Mouse (Mus musculus) left cerebral cortex, postnatal 4 days (tissue): ENCODE results near the gene Kcnq1. TPM values are rescaled to one million over a fixed set of nuclear protein-coding genes. Genes with fewer than 3 reads are reported as not detected.

ENCODE experiments used
- DNase-seq: peaks from one replicate; pipeline ENCODE4 v3.0.0-alpha.2; 2022
- intact Hi-C: fragments of 180-260 bp; cut with DNase I; formaldehyde crosslinking; loops from one replicate; pipeline ENCODE4 v1.15.1; 2025
- total RNA-seq, 2 experiments: library from RNA; stranded (reverse); gene quantifications; 2 replicates each; pipeline ENCODE4 v1.2.3; 2021

Gene Kcnq1
- 1 to 10 TPM; 1.1 to 1.5 TPM for total RNA-seq

DNA sequence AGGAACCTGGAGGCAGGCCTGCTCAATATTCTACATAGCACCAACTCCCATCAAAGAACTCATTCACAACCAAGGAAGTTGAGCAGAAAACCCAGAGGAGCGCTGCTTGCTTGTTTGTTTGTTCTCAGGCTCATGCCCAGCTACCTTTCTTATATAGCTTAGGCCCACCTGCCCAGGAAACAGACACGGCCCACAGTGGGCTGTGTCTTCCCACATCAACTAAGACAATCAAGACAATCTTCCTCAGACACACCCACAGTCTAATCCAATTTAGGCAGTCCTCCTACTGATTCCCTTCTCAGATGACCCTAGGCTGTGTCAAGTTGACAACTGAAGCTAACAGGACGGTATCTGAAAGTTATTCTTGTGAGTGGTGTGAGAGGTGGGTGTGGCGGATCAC is at the start of gene Kcnq1:
Gene Kcnq1, plus strand, starts transcription at position 301 of the 400 bp plus-strand sequence.
- no peak for DNase-seq
- intact Hi-C loops: no loop called here

DNA sequence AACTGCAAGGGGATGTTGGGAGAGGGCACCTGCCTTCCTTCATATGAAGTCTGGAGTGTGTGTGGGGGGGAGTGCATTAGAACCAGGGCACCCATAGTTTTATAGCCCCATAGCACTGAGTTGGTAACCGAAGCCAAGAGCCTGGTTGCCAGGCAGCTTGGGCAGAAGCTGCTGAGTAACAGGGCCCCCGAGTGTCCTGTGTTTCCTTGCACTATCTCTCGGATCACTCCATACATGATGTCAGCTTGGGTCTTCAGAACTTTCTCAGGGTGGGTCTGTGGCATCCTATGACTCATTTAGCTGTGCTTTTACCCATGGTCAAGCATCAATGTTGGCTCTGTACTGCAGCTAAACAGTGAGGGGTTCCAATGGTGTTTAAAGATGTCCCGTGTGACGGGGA is 49.1 kb upstream of the Kcnq1 start:
- intact Hi-C loops: no loop called here
- DNase-seq: no peak

DNA sequence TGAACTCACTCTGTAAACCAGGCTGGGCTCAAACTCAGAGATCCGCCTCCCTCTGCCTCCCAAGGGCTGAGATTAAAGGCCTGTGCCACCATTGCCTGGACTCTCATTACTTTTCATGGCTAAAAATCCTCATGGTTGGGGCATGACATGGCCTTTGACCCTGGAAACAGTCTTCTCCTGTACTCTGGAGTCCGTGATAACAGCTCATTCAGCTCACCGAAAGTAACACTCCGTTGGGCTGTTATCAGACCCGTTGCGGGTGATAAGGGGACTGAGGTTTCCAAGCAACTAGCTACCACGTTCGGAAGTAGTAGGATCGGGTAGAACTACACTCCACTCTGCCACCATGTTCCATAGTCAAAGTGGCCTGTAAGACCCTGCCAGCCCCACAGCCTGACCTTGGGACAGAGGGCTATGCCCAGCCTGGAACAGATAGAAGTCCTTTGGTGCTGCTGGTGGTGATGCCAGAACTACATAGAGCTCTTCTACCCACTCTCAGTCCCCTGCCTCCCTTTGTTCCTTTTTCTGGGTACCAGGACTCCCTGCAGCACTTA is 48.4 kb upstream of the Kcnq1 start:
- no peak for DNase-seq
- intact Hi-C loops: no loop called here

DNA sequence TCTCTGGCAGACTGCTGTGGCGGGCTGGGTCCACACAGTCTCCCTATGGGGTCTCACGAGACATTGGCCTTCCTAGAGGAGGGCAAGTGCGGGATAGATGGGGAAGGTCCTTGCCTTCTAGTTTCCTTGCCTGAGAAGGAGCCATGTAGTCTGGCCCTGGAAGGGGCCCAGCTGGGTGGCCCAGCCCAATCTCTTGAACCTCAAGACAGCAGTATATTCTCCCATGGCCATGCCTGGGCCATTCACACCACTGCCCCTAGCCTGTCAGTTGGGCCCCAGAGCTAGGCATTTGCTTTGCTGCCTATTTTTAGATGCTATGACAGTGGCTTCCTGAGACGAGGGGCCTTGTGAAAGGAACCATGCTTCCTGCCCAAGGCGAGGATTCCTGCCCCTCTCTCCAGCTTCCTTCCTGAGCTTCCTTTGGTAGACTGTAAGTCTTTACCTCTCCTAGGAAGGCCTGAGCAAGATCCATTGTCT is 47.9 kb upstream of the Kcnq1 start:
- intact Hi-C loops: no loop called here

DNA sequence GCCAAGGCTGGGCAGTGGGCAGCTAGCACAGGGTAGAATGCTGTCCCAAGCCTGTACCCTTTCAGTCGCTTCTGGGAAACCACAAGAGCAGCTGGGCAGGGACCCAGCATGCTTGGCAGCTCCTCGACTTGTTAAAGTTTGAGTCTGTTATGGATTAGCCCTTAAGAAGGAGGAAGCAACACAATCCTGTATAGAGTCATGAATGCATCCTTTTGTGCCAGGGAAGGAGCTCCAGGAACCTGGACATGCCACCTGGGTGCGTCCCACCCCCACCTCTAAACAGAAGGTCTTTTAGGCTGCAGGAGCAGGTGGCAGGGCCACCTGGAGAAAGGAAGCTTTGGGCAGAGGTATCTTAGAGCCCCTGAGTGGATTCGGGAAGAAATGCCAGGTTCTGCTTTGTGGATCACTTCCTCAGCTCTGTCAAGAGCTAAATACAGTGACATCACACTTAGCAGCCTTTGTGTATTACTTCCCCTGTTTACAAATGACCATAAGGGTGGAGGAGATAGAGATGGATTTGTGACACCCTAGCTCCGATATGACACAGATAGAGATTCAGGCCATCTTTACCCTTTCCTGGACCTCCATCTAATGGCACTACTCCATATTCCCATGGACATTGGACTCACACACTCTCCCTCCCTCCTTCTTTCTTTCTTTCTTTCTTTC is 46.8 kb upstream of the Kcnq1 start:
- intact Hi-C loops: no loop called here
- DNase-seq: peak; percentile 66

More for the DNA sequence above, 47.9 kb upstream of the Kcnq1 start:
- no peak for DNase-seq

DNA sequence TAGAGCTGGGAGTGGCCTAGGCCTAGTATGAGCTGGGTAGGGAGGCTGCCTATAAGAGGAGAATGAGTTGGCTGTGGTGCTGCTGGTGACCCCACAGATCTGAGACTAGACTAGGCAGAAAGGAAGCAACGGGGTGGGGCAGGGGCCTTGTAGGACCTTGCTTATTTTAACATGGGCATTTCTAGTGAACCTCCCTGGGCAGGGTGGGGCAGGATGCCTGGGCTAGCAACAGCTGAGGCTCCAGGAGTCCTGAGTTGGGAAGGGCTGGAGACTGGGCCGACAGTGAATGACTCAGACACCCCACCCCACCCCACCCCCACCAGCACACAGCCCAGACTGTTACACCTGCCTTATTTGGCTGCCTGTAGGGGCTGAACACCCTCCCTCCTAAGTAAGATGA is 43.5 kb upstream of the Kcnq1 start:
- intact Hi-C loops: no loop called here

DNA sequence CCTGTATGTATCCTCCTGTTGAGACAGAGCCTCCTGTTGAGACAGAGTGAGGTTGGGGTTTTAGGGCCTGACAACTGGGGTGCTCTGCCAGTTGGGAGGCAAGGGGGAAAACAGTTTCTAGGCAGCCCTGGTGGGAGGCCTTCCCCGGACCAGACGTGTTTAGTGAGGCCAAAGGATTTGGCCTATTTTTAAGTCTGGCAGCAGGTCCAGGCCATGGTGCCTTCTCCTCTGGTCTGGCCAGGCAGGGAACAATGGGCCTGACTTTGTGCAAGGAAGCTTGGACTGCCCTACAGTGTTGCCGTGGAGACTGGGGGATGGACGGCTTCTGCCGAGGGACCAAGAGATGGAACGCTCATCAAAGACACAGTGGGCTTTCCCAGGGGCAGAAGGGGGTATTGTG is 41.9 kb upstream of the Kcnq1 start:
- peak; percentile 61 for DNase-seq
- intact Hi-C loops: no loop called here

More for the DNA sequence above, 43.5 kb upstream of the Kcnq1 start:
- DNase-seq: no peak

DNA sequence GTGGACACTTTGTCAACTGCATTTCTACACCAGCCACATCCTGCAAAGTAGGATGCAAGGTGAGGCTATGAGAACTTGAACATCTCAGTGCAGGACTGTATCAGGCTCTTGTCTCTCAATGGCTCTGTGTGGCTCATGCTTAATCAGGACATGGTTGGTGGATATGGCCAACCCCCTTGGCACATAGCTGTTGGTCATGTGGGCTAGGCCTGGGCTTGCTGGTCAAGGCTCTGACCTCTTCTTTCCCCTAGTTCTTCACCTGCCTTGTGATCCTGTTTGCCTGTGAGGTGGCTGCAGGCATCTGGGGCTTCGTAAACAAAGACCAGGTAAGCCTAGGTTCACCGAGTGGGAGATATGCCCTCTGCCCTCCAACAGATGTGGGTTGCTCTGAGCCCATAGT is 40.5 kb upstream of the Kcnq1 start:
- DNase-seq: no peak
- intact Hi-C loops: no loop called here

DNA sequence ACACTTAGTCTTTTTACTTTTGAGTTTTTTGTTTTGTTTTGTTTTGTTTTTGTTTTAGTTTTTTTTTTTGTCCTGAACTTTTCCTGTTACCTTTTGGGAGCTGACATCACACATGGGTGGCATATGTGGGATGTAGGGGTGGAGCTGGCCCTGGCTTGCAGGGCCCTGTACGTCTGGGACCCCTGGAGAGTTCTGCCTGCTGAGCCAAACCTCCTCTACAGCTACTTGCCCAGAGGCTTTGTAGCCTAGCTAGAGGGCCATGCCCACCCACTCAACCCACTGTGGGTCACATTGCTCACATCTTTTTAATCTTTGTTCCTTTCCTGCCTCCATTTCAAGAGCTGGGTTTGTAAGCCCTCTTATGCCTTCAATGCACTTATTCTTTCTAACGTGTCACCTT is 38.7 kb upstream of the Kcnq1 start:
- no peak for DNase-seq
- intact Hi-C loops: no loop called here

DNA sequence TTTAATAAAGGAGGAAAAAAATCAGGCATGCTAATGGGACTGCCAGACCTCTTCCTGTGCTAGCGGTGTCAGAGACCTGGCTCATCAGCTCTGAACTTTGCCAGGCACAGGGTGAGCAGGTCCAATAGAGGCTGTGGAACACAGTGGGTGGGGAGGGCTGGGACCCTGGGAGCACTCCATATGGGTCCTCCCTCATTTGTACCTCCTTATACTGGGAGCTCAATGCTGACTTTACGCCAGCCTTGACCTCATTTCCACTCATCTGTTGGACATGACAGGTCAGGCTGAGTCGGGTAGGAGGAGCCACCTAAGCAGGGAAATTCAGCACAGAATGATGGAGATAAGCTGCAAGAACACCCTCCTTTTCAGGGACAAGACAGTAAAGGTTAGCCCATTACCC is 38.3 kb upstream of the Kcnq1 start:
- intact Hi-C loops: no loop called here
- peak; percentile 46 for DNase-seq

DNA sequence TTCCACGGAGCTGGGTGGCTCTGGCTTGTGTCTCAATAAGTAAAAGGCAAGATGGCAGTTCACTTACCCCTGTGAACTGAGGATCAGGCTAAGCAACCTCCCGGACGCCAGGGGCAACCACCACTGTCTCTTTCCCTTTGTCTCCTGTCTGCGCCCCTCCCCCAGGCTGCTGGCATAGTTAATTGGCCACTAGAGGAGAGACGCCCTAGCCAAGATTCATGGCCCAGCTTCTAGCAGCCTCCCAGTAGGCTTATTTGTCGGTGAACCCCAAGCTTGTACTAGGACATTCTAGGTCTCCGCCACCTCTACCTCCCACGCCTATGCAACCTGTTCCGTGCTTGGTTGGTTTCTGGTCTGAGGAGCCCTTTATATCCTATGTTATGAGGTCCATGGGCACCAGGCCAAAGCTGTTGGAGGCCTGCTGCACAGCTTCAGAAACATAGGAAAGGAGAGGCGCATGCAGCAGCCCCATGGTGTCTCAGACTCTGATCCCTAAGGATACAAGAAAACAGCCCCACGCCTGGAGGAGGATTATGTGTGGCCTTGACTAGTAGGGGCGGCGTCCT is 37.8 kb upstream of the Kcnq1 start:
- intact Hi-C loops: no loop called here
- DNase-seq: peak; percentile 93

DNA sequence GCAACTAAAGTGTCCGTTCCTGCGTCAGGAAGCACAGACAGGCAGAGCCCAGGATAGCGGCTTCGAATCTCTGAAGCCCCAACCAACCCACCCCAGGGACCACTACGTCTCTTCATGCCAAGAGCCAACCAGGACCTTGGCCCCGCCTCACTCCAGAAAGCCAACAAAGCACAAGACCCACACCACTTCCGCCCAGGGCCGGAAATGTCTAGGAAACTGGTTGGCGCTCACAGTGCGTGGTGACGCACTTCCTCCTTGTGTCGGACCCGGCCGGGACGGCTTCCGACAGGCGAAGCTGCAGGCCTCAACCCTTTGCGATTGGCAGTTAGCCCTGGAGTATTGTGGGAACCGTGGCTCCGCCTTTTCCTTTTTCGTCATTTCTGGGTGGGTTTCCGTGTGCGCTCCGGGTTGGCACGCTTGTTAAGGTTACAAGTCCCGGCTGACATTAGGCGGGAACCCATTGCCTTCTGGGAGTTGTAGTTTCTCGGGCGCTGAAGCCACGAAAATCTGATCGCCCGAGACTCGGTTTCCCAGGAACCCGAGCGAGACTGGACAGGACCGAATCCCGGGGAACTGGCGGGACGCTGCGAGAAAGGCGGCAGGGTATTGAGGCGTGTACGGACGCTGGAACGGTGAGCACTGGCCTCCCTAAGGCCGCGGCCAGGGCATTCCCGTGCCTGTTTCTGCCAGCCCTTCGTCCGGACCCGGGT is 37.1 kb upstream of the Kcnq1 start, which contains the start of gene Tssc4:
Gene Tssc4, plus strand, starts transcription at position 368 of the 710 bp plus-strand sequence.
- peak; percentile 99 for DNase-seq
- intact Hi-C loops: no loop called here

DNA sequence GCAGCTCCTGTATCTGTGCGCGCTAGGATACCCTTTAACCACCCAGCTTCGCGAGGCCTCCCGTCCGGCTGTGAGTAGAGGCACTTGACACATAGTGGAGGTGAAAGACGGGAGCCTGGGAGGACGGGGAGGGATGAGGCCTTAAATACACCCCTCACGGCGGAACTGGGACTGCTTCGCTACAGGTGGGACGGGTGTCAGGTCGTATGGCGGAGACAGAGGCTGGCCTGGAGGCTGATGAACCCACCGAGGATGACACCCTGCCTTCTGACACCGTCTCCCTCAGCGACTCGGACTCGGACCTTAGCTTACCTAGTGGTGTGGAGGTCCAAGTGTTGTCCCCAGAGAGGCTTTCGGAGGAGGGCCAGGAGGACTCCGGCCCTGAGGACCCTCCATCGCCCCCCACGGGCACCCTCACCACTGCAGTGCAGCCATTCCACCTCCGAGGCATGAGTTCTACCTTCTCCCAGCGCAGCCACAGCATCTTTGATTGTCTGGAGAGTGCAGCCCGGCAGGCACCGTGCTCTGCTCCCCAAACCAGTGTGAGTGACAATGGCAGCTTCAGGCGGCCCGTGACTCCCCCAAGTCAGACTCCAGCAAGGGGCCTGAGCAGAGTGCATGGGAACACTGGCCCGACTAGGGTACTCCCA is 36.3 kb upstream of the Kcnq1 start:
- intact Hi-C loops: no loop called here
- DNase-seq: peak; percentile 39

DNA sequence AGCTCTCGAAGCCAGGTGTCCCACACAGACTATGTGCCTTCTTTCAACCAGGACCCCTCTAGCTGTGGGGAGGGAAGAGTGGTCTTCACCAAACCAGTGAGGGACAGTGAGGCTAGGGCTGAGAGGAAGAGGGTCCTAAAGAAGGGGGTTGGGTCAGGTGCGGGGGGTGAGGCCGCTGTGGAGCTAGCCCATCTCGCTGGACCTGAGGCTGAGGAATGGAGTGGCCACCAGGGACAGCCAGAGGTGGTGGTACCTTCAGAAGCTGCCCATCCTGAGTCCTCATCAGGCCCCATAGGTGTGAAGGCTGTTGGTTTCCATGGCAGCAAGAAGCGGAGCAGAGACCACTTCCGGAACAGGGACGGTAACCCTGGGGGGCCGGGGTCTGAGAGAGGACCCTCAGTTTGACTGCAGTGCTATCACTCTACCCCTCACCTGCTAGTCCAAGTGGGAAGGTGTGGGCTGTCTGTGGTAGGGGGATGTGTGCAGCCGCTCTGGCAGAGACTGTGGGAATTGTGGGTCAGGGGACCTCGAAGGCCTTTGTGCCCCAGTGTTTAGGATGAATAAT is 35.6 kb upstream of the Kcnq1 start:
- DNase-seq: no peak
- intact Hi-C loops: no loop called here

DNA sequence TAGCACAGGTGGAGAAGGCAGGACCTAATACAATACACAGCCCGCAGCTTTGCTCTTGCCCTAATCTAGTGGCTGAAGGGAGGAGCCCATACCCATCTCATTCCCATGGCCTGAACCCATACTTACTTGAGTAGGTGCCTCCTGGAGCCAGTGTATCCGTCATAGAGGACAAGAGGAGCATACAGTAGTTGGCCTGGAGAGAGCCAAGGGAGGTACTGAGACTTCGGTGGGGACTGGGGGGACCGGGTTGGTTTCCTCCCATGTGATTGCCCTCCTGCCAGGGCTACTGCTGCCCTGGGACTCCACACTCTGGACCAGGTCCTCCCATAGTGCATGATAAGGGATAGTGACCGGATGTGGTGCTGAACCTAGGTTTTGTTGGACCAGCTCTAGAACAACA is 33.6 kb upstream of the Kcnq1 start:
- DNase-seq: no peak
- intact Hi-C loops: no loop called here

DNA sequence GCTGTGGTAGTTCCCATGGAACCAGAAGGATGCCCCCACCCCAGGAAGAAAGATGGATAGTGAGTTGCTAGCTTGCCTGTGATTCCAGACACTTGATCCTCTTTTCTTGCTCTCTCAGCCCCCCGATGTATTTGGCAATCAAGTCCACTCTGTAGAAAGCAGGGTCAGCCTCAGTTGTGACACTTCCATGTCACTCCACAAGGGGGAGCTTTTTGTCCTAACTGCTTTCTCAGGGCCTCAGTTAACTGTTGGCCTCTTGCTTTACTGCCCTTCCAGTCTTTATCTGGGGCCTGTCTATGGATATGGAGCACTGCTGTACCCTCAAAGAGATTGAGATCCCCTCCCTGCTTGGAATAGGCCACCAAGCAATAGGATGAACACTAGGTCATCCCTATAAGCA is 33.1 kb upstream of the Kcnq1 start:
- intact Hi-C loops: no loop called here
- DNase-seq: peak; percentile 52

DNA sequence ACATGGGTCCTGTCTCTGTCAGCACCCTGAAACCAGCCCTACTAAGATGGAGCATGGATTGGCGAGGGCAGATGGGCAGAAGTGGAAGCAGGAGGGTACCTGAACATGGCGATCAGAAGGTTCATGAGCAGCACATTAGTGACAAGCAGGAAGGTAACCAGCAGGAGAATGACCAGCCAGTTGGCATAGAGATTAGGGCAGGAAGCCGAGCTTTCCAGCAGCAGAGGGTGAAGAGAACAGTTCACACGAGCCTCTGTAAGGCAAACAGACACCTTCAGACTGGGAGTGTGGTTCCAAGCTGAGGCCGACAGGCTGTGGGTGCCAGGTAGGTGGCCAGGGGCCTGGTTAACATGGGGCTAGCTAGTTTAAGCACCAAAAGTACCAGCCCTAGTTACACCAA is 30.8 kb upstream of the Kcnq1 start:
- no peak for DNase-seq
- intact Hi-C loops: no loop called here

DNA sequence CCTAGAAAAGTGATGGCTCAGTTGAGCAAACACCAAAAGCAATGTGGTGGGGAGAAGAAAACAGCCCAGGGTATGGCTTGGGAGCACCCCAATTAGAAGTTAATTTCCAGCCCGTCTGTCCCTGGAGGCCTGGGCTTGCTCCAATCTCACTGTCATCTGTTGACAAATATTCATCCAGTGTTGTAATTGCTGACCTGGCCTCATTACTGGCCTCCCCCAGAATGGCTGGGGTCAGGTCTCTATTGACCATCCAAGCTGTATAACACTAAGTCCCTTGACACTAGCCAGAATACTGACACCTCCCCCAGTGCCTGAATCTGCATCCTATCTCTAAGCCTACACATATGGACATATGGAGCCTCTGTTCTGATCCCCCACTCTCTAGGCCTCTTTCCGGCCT is 28.8 kb upstream of the Kcnq1 start:
- no peak for DNase-seq
- intact Hi-C loops: no loop called here

DNA sequence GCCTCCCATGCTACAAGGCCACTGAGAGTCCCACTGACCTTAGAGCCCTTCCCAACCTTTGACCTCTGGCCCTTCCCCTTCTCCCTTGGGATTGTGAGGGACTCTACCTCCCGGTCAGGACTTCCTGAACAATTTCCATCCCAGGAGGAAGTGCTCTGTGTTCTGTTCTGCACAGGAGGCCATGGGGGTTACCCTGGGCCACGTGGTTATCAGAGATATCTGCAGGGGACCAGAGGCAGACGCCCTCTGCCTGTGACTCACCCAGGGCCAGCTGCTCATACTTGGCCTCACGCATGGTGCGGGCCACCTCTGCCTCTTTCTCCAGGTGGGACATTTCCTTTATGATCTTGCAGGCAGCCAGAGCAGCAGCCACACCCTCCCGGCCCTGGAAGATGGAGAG is 24.1 kb upstream of the Kcnq1 start:
- intact Hi-C loops: loop anchor here (10.0 kb wide), 1 partner anchor 187 kb away; no protein-coding TSS in a partner anchor
- DNase-seq: no peak

DNA sequence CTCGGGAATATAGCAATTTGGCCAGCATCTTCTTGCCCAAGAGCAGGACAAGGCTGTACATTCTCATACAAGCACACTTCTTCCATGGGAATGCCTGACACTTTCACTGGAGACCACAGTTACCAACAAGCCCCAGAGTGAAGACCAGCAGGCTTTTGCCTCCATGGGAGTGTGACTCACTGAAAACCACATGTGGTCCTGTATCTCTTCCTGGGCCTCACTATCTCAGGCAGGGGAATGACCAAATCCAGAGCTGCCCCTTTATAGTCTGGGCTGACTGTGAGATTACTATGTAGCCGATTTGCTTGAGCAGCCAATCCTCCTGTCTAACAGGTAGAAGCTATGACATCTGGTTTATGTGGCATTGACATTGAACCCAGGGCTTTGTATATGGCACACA is 22.5 kb upstream of the Kcnq1 start:
- DNase-seq: no peak

DNA sequence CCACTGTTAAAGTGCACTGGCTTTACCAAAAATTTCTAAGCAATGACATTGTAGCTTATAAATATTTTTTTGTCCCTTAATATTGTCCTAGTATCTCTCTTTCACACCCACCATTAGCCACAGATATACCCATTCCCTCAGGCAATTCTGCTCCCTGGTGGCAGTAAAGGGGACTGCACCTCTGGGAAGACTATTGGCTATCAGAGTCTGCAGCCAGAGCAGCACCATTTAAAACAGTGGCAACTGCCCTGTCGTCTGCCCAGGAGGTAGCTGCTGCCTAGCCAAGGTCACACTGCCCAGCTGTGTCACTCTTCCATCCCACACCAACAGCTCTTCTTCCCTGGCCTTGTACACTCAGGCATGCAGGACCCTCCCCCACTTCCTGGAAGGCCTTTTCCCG is 19.8 kb upstream of the Kcnq1 start:
- DNase-seq: peak; percentile 69
- intact Hi-C loops: loop anchor here (5.0 to 10.0 kb wide), 2 partner anchors 79 to 192 kb away; partner anchors contain the start of gene Tspan32

More for the DNA sequence above, 22.5 kb upstream of the Kcnq1 start:
- intact Hi-C loops: loop anchor here (10.0 kb wide), 1 partner anchor 189 kb away; no protein-coding TSS in a partner anchor
